ENCODE assay signal across 24 mouse cellular contexts in genomic region chr3:51132736-51133135, GRCm38 (mm10).
"Had no signal": no experiment of that assay in that cellular context is flagged by ENCODE, and none has a peak within 500 bp of the region (broad histone marks: within the 10 kb centered on the region; RNA-seq: fewer than 3 reads in every experiment).

No protein-coding gene starts in this region.

- H3K4me3 ChIP-seq: gastrocnemius, adult 2 months; heart, adult 2 months; heart, embryonic 13.5 days; heart, embryonic 15.5 days; hindbrain, embryonic 13.5 days; hindbrain, embryonic 15.5 days; kidney, embryonic 15.5 days; limb, embryonic 13.5 days; limb, embryonic 15.5 days; liver, embryonic 12.5 days had no signal

- H3K36me3 ChIP-seq: heart, embryonic 13.5 days; heart, embryonic 15.5 days; hindbrain, embryonic 13.5 days; hindbrain, embryonic 15.5 days; kidney, embryonic 15.5 days; limb, embryonic 13.5 days; limb, embryonic 15.5 days; liver, embryonic 12.5 days had no signal

- H3K9me3 ChIP-seq: heart, embryonic 13.5 days; heart, embryonic 15.5 days; hindbrain, embryonic 13.5 days; hindbrain, embryonic 15.5 days; kidney, embryonic 15.5 days; limb, embryonic 13.5 days; limb, embryonic 15.5 days; liver, embryonic 12.5 days had no signal

- DNase-seq: gastrocnemius, adult 2 months; gastrocnemius, postnatal 10 days; gastrocnemius, postnatal 25 days; heart, adult 2 months; heart, postnatal 14 days; heart, postnatal 36 days; kidney, adult 18-20 months; kidney, postnatal 14 days; kidney, postnatal 36 days; layer of hippocampus, adult 9-11 months; layer of hippocampus, postnatal 36 days; left cerebral cortex, postnatal 4 days had no signal

- H3K27ac ChIP-seq: gastrocnemius, adult 2 months; heart, adult 2 months; heart, embryonic 13.5 days; heart, embryonic 15.5 days; hindbrain, embryonic 13.5 days; hindbrain, embryonic 15.5 days; hindbrain, postnatal 0 days; kidney, embryonic 15.5 days; kidney, postnatal 0 days; limb, embryonic 13.5 days; limb, embryonic 15.5 days; liver, embryonic 12.5 days had no signal

- ATAC-seq: hindbrain, postnatal 0 days; intestine, embryonic 16.5 days; liver, embryonic 12.5 days had no signal

- H3K4me1 ChIP-seq: heart, embryonic 13.5 days; heart, embryonic 15.5 days; kidney, embryonic 15.5 days; liver, embryonic 12.5 days had no signal

- H3K27me3 ChIP-seq: heart, embryonic 13.5 days; heart, embryonic 15.5 days; hindbrain, embryonic 13.5 days; hindbrain, embryonic 15.5 days; kidney, embryonic 15.5 days; limb, embryonic 13.5 days; limb, embryonic 15.5 days; liver, embryonic 12.5 days had no signal

- H3K4me2 ChIP-seq: heart, embryonic 11.5 days; heart, embryonic 13.5 days; heart, embryonic 15.5 days; hindbrain, embryonic 13.5 days; hindbrain, embryonic 15.5 days; kidney, embryonic 15.5 days; limb, embryonic 13.5 days; limb, embryonic 15.5 days; liver, embryonic 12.5 days had no signal

- H3K9ac ChIP-seq: heart, embryonic 13.5 days; heart, embryonic 15.5 days; hindbrain, embryonic 13.5 days; hindbrain, embryonic 15.5 days; kidney, embryonic 15.5 days; limb, embryonic 13.5 days; limb, embryonic 15.5 days; liver, embryonic 12.5 days had no signal
